Mouse (Mus musculus): ENCODE measurements around the gene Zfp13.
"Not testable (repeated sequence)": the region's sequence is repeated elsewhere in the genome, so short reads cannot be mapped to it uniquely, and the experiment has no call there.

Gene Zfp13

DNA sequence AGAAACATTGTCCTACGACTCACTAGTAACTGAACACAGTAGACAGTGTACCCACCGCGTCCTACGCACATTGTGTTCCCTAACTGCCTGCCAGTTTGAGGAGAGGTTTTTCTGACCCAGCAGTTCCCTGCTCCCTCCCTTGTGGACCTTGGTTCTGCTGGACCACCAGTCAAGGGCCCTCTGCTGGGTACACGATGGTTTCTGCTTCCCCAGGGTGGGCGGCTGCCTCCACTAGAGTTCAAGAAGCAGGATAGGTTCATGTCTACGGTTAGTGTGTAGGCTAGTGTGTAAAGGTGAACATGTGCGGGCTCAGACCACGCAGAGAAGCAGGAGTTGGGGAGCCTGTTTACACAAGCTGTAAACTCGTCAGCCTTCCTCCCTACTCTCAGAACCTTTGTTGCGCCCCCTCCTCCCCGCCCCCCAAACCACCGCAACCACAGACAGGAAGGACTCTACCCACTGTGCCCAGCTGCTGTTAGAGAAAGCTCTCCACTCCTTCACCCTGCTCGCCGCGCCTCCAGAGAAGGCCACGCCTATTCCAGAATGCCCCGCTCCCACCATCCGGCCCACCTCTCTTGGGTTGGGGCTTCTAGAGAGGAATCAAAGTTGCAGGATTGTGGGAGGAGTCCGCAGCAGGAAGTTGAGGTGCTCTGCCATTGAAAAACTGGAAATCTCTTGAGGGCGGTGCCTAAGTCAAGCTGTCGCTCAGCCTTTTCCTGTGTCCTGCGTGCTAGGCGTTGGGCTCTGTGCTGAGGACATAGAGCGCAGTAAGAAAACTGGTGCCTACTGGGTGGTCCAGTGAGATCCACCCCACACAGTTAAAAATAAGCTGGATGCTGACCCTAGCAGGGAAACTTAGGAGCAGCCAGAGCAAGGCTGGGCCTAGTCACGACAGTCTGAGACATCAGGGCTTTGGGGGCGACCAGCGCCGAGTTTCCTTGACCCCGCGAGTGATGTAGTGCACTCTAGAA is at the start of gene Zfp13:
Zfp13 (minus strand) TSS at position 906 of the 971 bp plus-strand sequence.
- DNase-seq, result peak; percentile 69 to 77

- DNase-seq, result no peak
Measured at GRCm38 (mm10) chr17:23645894-23646293, 46.6 kb upstream of the Zfp13 start.

DNA sequence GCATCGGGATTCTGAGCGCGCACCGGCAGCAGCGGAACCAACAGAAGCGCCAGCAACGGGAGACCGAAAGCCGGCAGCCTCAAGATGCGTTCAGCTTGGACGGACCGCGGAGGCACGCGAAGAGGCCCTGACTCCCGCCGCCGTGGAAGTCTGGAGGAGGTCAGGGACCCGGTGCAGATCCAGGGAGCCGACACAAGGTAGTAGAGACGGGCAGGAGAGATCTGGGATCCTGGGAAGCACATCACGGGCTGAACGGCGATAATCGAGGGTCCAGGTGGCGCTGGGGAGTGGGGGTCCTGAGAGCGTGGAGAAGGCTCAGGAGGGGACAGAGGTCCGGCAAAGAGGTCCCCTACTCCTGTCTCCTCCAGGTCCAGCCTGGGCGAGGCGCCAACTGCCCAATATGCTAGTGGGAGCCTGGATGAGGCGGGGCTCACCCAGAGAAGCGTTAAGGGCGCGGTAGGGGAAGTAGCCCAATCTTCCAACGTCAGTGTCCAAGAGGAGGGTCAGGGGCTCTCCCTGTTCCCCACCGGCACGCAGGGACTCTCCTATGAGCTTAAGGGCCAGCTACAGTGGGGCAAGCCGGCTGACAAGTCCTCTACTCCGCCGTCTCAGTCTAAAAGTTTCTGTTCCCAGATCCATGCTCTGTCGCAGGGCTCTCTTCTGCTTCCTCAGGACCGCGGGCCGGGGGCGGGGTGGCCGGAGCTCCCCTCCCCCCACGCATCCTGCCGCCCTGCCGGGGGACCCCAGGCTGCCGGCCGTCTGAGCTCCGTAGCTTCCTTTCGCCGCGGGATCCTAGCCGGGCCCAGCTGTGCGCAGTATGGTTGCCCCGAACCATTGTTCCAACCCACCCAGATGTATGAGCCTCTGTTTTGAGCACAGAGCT is 45.6 kb upstream of the Zfp13 start, which contains the start of gene Mmp25:
Mmp25 (minus strand) TSS at position 665 of the 883 bp plus-strand sequence.
- DNase-seq, result no peak

GRCm38 (mm10) chr17:23631241-23631640 is 32.0 kb upstream of the Zfp13 start:
- DNase-seq, result no peak

DNA sequence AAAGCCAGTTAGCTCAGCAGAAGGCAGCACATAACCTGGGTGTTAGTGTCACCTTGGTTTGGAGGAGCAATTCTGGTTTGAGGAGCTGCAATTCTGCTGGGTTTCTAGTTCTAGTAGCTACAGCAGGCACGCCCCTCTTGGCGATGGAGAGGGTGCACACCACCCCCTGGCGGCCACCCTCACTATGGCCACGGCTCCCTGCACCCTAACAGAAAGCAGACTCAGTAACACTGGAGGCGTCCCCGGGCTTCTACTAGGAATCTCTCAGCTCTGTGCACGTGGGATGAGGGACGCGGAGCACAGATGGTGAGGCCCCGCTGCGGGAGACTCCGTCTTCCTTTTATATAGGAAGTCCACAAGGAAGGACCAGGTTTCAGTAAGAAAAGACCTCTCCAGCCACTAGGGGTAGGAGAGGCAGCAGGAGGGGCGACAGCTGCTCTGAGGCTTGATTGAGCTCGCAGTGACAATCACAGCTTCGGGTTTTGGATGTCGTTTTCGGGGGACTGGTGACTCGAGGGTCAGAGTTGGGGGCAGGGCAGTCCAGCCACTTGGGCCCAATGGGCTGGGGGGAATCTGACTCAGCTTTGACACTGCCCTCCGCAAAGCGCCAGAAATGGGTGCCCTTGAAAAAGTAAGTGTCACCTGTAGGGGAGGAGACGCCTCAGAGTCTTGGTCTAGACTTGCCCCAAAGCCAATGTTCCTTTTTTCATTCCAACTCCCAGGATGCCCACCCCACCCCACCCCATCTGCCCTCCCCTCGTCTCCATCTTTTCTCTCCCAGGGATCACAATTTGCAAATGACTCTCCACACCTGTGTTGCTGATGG is 31.1 kb upstream of the Zfp13 start:
- DNase-seq, result peak; percentile 76 to 80

DNA sequence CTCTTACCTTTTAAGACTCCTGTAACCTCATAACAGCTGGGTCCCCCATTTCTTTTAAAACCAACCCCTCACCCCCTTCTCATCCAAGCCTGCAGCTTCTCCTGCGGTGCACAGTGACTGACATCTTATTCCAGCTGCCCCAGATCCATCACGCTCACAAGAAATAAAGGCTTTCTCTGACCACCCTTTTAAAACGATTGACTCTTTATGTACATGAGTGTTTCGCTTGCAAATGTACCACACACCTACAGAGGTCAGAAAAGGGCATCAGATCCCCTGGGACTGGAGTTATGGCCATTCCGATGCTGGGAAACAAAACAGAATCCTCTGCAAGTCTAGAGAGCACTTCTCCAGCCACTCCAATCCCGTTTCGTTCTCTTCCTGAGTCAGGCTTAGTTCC is 28.5 kb upstream of the Zfp13 start:
- DNase-seq, result no peak

DNA sequence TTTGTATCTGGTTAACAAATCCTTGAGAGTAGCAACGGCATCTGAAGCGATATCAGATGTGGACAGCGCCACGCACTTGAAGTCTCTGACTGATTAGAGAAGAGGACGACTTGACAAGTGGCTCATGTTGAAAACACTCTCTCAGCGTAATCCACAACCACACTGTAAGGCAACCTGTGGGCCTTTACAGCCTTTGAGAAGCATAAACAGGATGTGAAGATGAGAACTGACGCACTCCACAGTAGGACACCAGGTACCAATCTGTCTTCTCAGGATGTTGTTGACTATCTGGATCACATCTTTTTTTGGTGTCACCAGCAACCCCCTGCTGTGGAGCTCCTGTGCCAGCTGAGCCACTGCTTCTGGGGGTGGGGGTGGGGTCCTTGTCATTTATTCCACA is 21.1 kb upstream of the Zfp13 start:
- no peak for DNase-seq

DNA sequence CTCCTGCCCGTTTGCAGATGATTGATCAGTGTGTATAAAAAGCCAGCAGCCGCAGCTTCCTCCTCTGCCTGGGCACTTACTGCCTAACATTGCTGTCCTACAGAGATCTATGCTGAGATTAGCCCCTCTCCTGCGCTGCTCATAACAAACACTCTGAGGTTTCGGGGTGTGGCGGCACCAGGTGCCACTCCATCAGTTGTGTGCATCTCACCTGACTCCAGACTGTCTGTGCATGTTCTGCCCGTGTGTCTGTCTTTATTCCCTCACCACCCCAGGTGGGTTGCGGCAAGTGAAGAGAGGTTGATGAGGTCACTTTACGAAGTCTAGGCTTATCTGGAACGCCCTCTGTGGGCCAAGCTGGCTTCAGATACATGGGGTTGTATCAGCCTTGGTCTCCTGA is 17.8 kb upstream of the Zfp13 start:
- no peak for DNase-seq

GRCm38 (mm10) chr17:23610361-23610800 is 11.1 kb upstream of the Zfp13 start:
- peak; percentile 76 for DNase-seq

GRCm38 (mm10) chr17:23609612-23610011 is 10.3 kb upstream of the Zfp13 start:
- DNase-seq, result peak; percentile 52 to 67

GRCm38 (mm10) chr17:23605220-23605619 is 5.9 kb upstream of the Zfp13 start:
- DNase-seq, result no peak

- DNase-seq, result no peak
Measured at GRCm38 (mm10) chr17:23604394-23604793, 5.1 kb upstream of the Zfp13 start.

DNA sequence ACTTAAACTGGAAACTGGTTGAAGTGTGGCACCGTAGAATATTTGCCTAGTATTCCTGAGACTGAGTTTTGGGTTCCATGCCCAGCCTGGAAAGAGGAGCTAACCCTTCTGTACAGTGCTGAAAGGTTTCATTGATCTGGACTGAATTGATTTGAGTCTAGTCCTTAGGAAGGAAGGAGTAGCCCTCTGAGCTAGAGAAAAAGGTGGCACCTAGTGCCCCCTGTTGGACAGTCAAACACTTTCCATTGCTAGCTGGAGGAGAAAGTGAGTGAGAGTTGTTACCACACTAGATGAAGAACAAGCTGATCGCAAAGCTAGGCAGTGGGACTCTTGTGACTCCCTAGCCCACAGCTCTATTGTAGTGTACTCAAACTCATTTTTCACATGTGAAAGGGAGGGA is 4.3 kb upstream of the Zfp13 start:
- no peak for DNase-seq

DNA sequence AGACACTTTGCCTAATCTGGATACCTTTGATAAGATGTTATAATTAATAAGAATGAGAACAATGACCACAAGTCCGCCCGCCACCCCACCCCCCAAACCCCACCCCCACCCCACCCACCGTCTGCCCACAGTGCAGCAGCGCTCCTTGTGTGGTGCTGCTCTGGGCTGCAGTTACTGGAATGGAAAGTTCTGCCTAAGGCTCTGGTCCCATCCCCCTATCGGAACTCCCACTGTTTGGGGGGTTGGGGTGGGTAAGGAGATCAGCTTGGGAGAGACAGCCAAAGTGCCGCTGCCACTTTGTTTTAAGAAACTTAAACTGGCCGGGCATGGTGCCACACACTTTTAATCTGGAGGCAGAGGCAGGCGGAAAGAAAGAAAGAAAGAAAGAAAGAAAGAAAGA is 3.8 kb upstream of the Zfp13 start:
- no peak for DNase-seq

GRCm38 (mm10) chr17:23601836-23602585 is 2.7 kb upstream of the Zfp13 start:
- no peak for DNase-seq

GRCm38 (mm10) chr17:23600641-23601622 is 1.6 kb upstream of the Zfp13 start, which contains the start of gene Zscan10:
TSS of gene Zscan10 (plus strand) at chr17:23600856.
- no peak for DNase-seq

DNA sequence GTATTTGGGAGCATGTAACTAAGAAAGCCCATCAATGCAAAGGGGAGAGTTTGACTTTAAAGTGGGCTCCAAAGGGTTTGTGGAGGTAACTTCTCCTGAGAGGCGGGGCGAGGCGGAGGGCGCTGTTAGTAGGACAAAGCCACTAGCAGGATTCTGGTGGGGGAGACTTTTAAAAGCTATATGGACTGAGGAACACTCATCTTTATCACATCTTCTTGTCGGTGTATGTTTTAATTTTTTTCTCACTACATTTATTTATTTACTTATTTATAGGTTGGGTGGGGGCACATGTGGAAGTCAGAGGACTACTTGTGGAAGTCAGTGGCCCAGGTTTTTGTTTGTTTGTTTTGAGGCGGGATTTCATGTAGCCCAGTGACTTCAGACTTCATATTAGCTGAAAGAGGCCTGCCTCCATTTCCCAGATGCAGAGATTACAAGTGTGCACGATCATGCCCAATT is 347 bp upstream of the Zfp13 start:
- no peak for DNase-seq

- not testable (repeated sequence) for DNase-seq
Measured at GRCm38 (mm10) chr17:23595139-23595538, 4.1 kb downstream of the Zfp13 start.

- DNase-seq, result no peak
Measured at GRCm38 (mm10) chr17:23592926-23593300, 6.4 kb downstream of the Zfp13 start.

Data from cerebellum, adult 18-20 months (tissue).